22 mouse cellular contexts compared by ENCODE assay signal in the genomic region with DNA sequence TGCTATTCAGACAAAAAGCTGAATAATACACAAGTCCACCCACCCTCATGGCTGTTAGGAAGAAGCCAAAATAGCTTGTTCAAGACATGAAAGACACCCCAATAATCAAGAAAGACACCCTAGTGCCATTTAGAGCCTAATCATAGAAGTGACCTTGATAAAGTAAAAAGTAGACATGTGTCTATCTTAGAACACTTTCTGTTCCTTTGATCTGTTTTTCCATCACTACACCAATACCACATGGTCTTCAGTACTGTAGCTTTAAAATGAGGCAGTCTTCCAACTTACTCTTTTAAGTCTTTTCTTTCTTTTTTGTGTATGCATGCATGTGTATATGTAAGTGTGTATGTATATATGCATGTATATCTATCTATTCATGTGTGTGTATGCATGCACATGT. TPM values are rescaled to one million over a fixed set of nuclear protein-coding genes. Genes with fewer than 3 reads are reported as not detected.
DNase-seq lines count a peak whose midpoint lies in the region; ATAC-seq and TF ChIP-seq lines count a peak whose summit lies in the region.
"Had no signal": no experiment of that assay in that cellular context is flagged by ENCODE, and none has a peak within 500 bp of the region (broad histone marks: within the 10 kb centered on the region; RNA-seq: fewer than 3 reads in every experiment).

No protein-coding gene starts in this region.

- no peak for TF ChIP-seq POLR2A in small intestine, adult 2 months (IDR thresholded peaks at IDR 0.05; ENCODE audit: low read depth, low read length)

- peaks cover 48% of the 10 kb centered on the region for H3K4me1 ChIP-seq in liver, embryonic 13.5 days (replicated peaks)
- peaks cover 12% of the 10 kb centered on the region for H3K4me1 ChIP-seq in liver, embryonic 11.5 days (replicated peaks; ENCODE audit: control insufficient read depth, insufficient read depth, low read length)
- peaks cover 26% of the 10 kb centered on the region for H3K4me1 ChIP-seq in small intestine, adult 2 months (ENCODE audit: control insufficient read depth, insufficient read depth, insufficient read length, low read length)
- H3K4me1 ChIP-seq: hindbrain, embryonic 12.5 days had no signal

- no peak overlapping the region for H3K4me3 ChIP-seq in liver, embryonic 13.5 days (replicated peaks)
- no peak overlapping the region for H3K4me3 ChIP-seq in liver, embryonic 11.5 days (ENCODE audit: low read depth, low read length)
- no peak overlapping the region for H3K4me3 ChIP-seq in small intestine, adult 2 months (ENCODE audit: low read depth, low read length)
- H3K4me3 ChIP-seq: forebrain, embryonic 10.5 days; forebrain, embryonic 13.5 days; heart, adult 2 months; heart, embryonic 10.5 days; hindbrain, embryonic 12.5 days; hindbrain, embryonic 15.5 days had no signal

- DNase-seq in liver, embryonic 13.5 days, result no peak
- no peak for DNase-seq in liver, embryonic 11.5 days (ENCODE audit: low spot score)
- no peak for DNase-seq in urinary bladder, postnatal 10 days (ENCODE audit: low spot score)
- no peak for DNase-seq in cerebellum, postnatal 25 days
- DNase-seq: adrenal gland, adult 8-10 months; adrenal gland, postnatal 25 days; cerebellum, adult 11-12 months; cerebellum, adult 8-10 months; cerebellum, postnatal 10 days; gastrocnemius, postnatal 10 days; gastrocnemius, postnatal 36 days; heart, adult 2 months had no signal

- H3K9me3 ChIP-seq in liver, embryonic 13.5 days (replicated peaks), result no peaks in the 10 kb centered on the region
- no peaks in the 10 kb centered on the region for H3K9me3 ChIP-seq in liver, embryonic 11.5 days (ENCODE audit: control insufficient read depth, low read length)
- H3K9me3 ChIP-seq: forebrain, embryonic 10.5 days; forebrain, embryonic 13.5 days; heart, embryonic 10.5 days; hindbrain, embryonic 12.5 days; hindbrain, embryonic 15.5 days had no signal

- no peaks in the 10 kb centered on the region for H3K36me3 ChIP-seq in liver, embryonic 13.5 days
- H3K36me3 ChIP-seq in liver, embryonic 11.5 days (ENCODE audit: control insufficient read depth, insufficient read depth, low read length), result no peaks in the 10 kb centered on the region
- no peaks in the 10 kb centered on the region for H3K36me3 ChIP-seq in small intestine, adult 2 months (ENCODE audit: control insufficient read depth, insufficient read depth, low read length)
- H3K36me3 ChIP-seq: forebrain, embryonic 10.5 days; heart, embryonic 10.5 days; hindbrain, embryonic 12.5 days; hindbrain, embryonic 15.5 days had no signal

- 0 out of 2 replicates have a peak overlapping the region, but pooled peaks have one; percentile 0 for H3K27ac ChIP-seq in liver, embryonic 13.5 days
- no peak overlapping the region for H3K27ac ChIP-seq in liver, embryonic 11.5 days (ENCODE audit: low read depth, low read length)
- peak overlapping the region; percentile 54; the same call in 1 of the 2 replicates for H3K27ac ChIP-seq in small intestine, adult 2 months (ENCODE audit: insufficient read depth, low read depth, low read length)
- H3K27ac ChIP-seq: forebrain, embryonic 10.5 days; forebrain, embryonic 13.5 days; heart, adult 2 months; heart, embryonic 10.5 days; hindbrain, embryonic 12.5 days; hindbrain, embryonic 15.5 days had no signal

- TF ChIP-seq CTCF in small intestine, adult 2 months (IDR thresholded peaks at IDR 0.05; ENCODE audit: extremely low read depth, insufficient read length, insufficient replicate concordance, low read depth, low read length), result no peak

- H3K4me2 ChIP-seq in liver, embryonic 13.5 days, result no peak overlapping the region
- no peak overlapping the region for H3K4me2 ChIP-seq in liver, embryonic 11.5 days
- H3K4me2 ChIP-seq: forebrain, embryonic 13.5 days; hindbrain, embryonic 12.5 days; hindbrain, embryonic 15.5 days had no signal

- ATAC-seq in liver, embryonic 13.5 days (ENCODE audit: low read depth), result no peak
- ATAC-seq in liver, embryonic 11.5 days (replicated peaks; ENCODE audit: low FRiP score), result no peak
- ATAC-seq in activated CD4-positive, CD25-positive, alpha-beta regulatory T cell, adult 4 months, result peak; percentile 57
- ATAC-seq: forebrain, embryonic 13.5 days; forebrain, embryonic 16.5 days; intestine, embryonic 16.5 days; Patski had no signal

- no peak overlapping the region for H3K9ac ChIP-seq in liver, embryonic 13.5 days
- no peak overlapping the region for H3K9ac ChIP-seq in liver, embryonic 11.5 days (ENCODE audit: low read depth, low read length)
- H3K9ac ChIP-seq: forebrain, embryonic 13.5 days; hindbrain, embryonic 12.5 days; hindbrain, embryonic 15.5 days had no signal

- H3K27me3 ChIP-seq in liver, embryonic 13.5 days, result 0 out of 2 replicates have a peak, but pooled peaks cover 6% of the 10 kb centered on the region
- no peaks in the 10 kb centered on the region for H3K27me3 ChIP-seq in liver, embryonic 11.5 days (replicated peaks; ENCODE audit: control insufficient read depth, insufficient read depth, low read length)
- no peaks in the 10 kb centered on the region for H3K27me3 ChIP-seq in small intestine, adult 2 months (ENCODE audit: control insufficient read depth, insufficient read depth, low read length)
- H3K27me3 ChIP-seq: forebrain, embryonic 13.5 days; hindbrain, embryonic 12.5 days; hindbrain, embryonic 15.5 days; Patski had no signal

RNA-seq across cellular contexts. Expression of a gene that starts 16.9 kb away (rescaled TPM):
- 36.1 and 43.5 TPM in 2 replicates for polyA plus RNA-seq in liver, embryonic 13.5 days (2015; fragmentation: Nextera tagmentation; extraction: Ambion mirVana)
- 47.6 and 50.4 TPM in 2 replicates for polyA plus RNA-seq in liver, embryonic 11.5 days (2014; fragmentation: Nextera tagmentation; extraction: Ambion mirVana)
- 10 to 100 TPM; 78.3 to 81.3 TPM for polyA plus RNA-seq in activated CD4-positive, CD25-positive, alpha-beta regulatory T cell, adult 4 months (2017; shearing (Covaris generic))
- 1.2 and 5.2 TPM in 2 replicates for polyA plus RNA-seq in small intestine, adult 2 months (2012; rRNA removed)

RNA-seq across cellular contexts. Expression of a gene that starts 52.9 kb away (rescaled TPM):
- polyA plus RNA-seq in liver, embryonic 13.5 days (2015; fragmentation: Nextera tagmentation; extraction: Ambion mirVana), result 67.9 and 78.2 TPM in 2 replicates
- polyA plus RNA-seq in liver, embryonic 11.5 days (2014; fragmentation: Nextera tagmentation; extraction: Ambion mirVana), result 129 and 145 TPM in 2 replicates
- polyA plus RNA-seq in activated CD4-positive, CD25-positive, alpha-beta regulatory T cell, adult 4 months (2017; shearing (Covaris generic)), result 10 to 100 TPM; 27.5 to 28.0 TPM
- 58.6 and 69.4 TPM in 2 replicates for polyA plus RNA-seq in small intestine, adult 2 months (2012; rRNA removed)
